Mouse (Mus musculus): Measurements from ENCODE around the gene Gjc2. TPM values are rescaled to one million over a fixed set of nuclear protein-coding genes. Genes with fewer than 3 reads are reported as not detected.
A peak's percentile ranks its signal among the peaks of the same experiment; 100 is the strongest.

Gjc2 gene
- 0.13 TPM for polyA plus RNA-seq (2021)

DNA sequence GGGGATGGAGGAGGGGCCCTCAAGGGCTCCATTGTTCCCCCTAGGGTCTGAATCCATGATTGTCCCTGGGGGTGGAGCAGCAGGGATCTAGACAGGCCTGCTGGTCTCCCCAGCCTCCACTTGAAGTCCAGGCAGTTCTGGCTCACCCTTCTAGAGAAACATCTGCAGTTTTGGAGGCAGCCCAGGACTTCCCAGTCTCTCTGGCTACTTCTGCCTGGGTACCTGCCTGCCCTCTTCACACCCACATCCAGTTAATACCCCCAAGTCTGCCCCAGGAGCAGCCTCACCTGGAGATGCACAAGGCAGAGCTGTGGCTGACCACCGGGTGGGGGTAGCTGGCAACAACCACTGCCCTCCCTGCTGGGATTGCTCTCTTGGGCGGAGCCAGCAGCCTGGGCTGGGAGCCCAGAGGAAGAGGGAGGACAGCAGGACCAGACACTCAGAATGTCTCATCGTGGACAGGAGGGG is at the start of gene Gjc2:
Gene Gjc2, minus strand, starts transcription at position 350 of the 468 bp plus-strand sequence.
- TF ChIP-seq CTCF (IDR thresholded peaks at IDR 0.05): no peak
- in situ Hi-C loops (cut with MboI; ENCODE audit: low pct_unique_long_range_greater_than_20kb): loop anchor here (5.0 kb wide), 1 partner anchor 81 kb away; no protein-coding TSS in a partner anchor
- ChIA-PET CTCF (interaction anchor here (0.9 to 1.9 kb wide), 5 partner anchors 9 to 31 kb away, joined by 3 to 8 read pairs (median 5); partner anchors contain the start of gene Iba57), POLR2A (interaction anchor here (1.3 kb wide), 1 partner anchor 9 kb away, joined by 3 read pairs; no protein-coding TSS in a partner anchor)
- peaks cover under 1% of the 10 kb centered on the region for H3K27me3 ChIP-seq
- DNase-seq (ENCODE audit: low read depth, low spot score) (no peak), ATAC-seq (no peak)

DNA sequence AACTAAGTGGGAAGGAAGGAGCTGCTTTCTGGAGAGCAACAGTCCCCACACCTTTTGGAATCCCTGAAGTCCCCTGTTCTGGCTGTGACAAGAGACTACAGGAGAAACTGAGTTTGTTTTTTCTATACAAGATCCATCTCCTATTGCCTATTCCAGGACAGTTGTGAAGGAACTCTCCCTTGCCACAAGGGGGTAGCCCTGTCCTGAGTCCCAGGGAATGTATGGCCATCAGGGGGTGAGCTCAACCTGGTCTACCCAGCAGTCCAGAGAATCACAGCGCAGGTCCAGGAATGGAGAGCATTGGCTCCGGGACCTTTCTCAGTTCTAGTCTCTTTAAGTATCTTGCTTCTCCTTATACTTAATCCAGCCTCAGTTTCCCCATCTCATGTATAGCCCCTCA is 49.8 kb upstream of the Gjc2 start:
- DNase-seq (ENCODE audit: low read depth, low spot score) (no peak), ATAC-seq (no peak)
- in situ Hi-C loops (cut with MboI; ENCODE audit: low pct_unique_long_range_greater_than_20kb): loop anchor here (5.0 kb wide), 1 partner anchor 65 kb away; no protein-coding TSS in a partner anchor
- ChIA-PET CTCF (interaction anchor here (1.6 to 2.3 kb wide), 2 partner anchors 8 to 65 kb away, joined by 5 to 10 read pairs; no protein-coding TSS in a partner anchor), POLR2A (no interaction called here)
- TF ChIP-seq CTCF (IDR thresholded peaks at IDR 0.05): peak; percentile 45
- H3K27me3 ChIP-seq: no peaks in the 10 kb centered on the region

DNA sequence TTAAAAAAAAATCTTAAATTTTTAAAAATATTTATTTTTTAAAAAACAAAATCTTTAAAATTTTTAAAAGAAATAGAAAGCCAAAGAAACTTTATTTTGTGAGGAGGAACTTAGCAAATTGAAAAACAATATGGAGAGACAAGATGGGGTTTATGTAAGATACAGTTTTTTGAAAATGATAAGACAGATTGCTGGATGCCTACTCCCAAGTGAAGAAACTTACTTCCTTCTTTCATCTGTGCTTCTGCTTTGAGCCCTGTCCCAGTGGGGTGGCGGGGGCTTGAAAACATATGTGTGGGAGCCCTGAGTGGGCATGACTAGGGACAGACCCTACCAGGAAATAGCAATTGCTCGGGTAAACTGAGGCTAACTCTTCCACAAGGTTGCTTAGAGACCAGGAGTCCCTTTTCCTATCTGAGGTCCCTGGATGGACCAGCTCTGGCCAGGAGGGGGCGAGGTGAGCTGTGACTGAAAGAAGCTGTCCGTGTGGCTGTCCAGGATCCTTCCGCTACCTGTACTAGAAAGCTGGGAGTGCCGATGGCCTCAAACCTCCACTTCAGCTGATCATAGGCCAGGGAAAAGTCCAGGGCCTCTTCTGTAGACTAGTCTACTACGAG is 47.2 kb upstream of the Gjc2 start:
- DNase-seq (ENCODE audit: low read depth, low spot score) (no peak), ATAC-seq (no peak)
- CTCF ChIA-PET: interaction anchor here (1.7 kb wide), 1 partner anchor 67 kb away, joined by 9 read pairs; no protein-coding TSS in a partner anchor
- H3K27me3 ChIP-seq: no peaks in the 10 kb centered on the region
- POLR2A ChIA-PET: no interaction called here
- peak; percentile 87 for TF ChIP-seq CTCF (IDR thresholded peaks at IDR 0.05)
- in situ Hi-C loops (cut with MboI; ENCODE audit: low pct_unique_long_range_greater_than_20kb): loop anchor here (5.0 kb wide), 1 partner anchor 67 kb away; no protein-coding TSS in a partner anchor

DNA sequence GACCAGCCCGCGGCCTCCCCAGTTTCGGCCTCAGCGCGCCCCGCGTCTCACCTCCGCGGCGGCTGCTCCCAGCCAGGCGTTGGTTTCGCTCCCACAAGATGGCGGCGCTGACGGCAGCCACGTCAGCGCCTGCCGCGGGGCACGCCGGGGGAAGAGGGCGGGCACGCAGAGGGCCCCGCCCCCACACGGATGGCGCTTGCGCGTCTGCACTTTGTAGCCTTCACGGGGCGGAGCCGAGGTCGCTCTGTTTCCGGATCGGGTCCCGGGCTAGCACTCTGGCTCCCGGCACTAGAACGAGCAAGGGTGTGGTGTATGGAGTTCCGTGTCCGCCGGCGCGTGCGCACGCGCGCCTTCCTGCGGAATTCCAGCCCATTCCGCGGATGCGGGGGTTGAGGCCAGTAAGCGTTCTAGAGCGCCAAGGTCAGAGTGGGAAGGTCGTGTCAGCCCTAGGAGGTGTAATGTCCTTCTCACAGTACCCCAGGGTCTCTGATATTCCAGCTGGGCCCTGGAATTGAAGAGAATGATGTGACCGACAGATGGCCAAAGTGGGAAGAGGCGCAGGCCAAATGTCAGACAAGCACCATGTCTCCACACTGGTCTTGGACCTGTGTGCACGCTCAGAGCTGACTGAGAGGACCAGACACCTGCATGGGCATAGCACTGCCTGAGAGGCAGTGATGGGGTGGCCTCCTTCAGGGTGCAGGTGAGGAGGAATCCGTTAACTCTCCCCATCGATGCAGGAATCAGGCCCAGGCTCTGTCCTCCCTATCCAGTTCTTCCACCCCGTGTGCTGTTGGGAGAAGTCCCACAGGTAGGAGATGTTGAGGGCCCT is 45.3 kb upstream of the Gjc2 start, which contains the start of gene Arf1:
Gene Arf1, minus strand, starts transcription at position 149 of the 832 bp plus-strand sequence.
- in situ Hi-C loops (cut with MboI; ENCODE audit: low pct_unique_long_range_greater_than_20kb): loop anchor here (5.0 kb wide), 1 partner anchor 244 kb away; the partner anchor contains the start of gene Zfp867
- peak; percentile 76 for ATAC-seq
- TF ChIP-seq CTCF (IDR thresholded peaks at IDR 0.05): no peak
- CTCF ChIA-PET: no interaction called here
- H3K27me3 ChIP-seq: no peaks in the 10 kb centered on the region
- peak; percentile 86 for DNase-seq (ENCODE audit: low read depth, low spot score)
- POLR2A ChIA-PET: interaction anchor here (0.6 to 1.9 kb wide), 3 partner anchors 9 to 270 kb away, joined by 3 to 6 read pairs (median 3); no protein-coding TSS in a partner anchor

DNA sequence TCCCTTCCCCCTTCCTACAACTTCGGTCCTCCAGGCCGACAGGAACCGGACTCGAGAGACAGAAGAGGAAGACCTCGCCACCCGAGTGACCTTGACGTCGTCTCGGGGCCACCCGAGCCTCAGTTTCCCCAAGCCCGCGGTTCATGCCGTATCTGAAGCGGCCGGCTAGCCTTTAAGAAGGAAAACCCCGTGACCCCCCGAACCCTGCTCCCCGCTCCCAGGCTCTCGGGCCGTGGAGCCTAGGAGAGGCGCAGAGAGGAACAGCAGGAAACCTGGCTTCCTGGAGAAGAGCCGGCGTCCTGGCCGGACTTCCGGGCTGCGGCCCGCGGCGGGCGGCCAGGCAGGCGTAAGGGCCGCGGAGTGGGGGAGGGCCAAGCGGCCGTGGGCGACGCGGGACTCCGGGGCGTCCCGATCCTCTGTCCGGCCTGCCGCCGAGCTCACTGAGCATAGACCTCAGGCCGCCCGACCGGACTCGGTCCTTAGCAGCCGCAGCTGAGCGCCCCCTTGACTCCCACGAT is 44.6 kb upstream of the Gjc2 start:
- no peak for TF ChIP-seq CTCF (IDR thresholded peaks at IDR 0.05)
- DNase-seq (ENCODE audit: low read depth, low spot score) (no peak), ATAC-seq (peak; percentile 13)
- in situ Hi-C loops (cut with MboI; ENCODE audit: low pct_unique_long_range_greater_than_20kb): loop anchor here (5.0 kb wide), 1 partner anchor 245 kb away; the partner anchor contains the start of gene Zfp867
- POLR2A ChIA-PET: interaction anchor here (0.6 to 1.9 kb wide), 3 partner anchors 9 to 271 kb away, joined by 3 to 6 read pairs (median 5); no protein-coding TSS in a partner anchor
- no peaks in the 10 kb centered on the region for H3K27me3 ChIP-seq
- CTCF ChIA-PET: no interaction called here

DNA sequence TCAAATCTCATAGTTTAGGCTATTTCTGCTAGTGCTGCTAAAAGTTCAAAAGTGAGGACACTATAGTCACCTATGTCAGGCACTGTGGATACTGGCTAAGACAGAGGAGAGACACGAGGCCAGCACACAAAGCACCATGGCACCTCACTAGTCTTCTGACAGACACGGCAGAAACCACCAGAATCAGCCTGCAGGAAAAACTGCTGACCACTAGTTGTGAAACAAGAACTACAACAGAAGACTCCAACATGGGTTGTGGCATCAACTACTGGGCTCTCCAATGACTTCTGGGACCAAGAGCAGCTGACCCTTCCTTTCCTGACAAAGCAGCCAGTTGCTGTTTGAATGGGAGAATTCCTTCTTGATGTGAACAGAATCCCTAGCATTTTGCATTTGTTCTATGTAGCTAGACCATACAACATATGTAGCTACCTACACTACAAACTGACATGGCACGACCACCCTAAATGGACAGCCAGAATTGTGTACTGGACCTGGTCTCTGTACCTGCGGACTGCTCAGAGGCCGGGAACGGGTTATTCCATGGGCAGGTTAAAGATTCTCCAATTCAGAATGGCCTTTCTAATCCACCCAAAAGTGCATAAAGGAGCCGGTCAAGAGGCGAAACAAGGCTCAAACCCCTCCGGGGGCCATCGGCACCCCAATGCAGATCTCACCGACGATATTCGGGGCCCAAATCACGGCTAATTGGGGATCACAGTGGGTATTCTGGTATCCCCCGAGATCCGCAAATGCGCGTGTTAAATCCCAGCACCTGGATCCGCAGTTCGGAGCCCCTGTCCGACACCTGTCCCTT is 44.0 kb upstream of the Gjc2 start:
- CTCF ChIA-PET: no interaction called here
- in situ Hi-C loops (cut with MboI; ENCODE audit: low pct_unique_long_range_greater_than_20kb): loop anchor here (5.0 kb wide), 1 partner anchor 245 kb away; the partner anchor contains the start of gene Zfp867
- no peak for TF ChIP-seq CTCF (IDR thresholded peaks at IDR 0.05)
- ATAC-seq (no peak), DNase-seq (ENCODE audit: low read depth, low spot score) (no peak)
- no peaks in the 10 kb centered on the region for H3K27me3 ChIP-seq
- POLR2A ChIA-PET: interaction anchor here (0.6 to 0.8 kb wide), 4 partner anchors 20 to 272 kb away, joined by 3 to 5 read pairs (median 4); no protein-coding TSS in a partner anchor

DNA sequence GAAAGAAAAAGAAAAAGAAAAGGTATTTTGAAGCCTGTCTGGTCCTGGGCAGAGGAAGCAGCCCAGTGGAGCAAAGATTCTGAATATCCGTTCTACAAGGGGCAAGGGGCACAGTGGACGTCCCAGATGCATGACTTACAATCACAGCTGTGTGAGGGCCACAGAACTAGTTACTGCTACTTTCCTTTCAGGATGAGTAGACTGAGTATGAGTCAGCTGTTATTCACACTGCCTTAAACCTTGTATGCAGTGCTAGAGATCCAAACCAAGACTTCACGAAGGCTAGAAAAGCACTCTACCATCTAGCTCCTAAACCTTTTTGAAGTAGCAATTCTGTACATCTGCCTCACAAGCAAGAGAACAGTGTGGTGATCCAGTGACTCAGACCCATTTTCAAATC is 43.2 kb upstream of the Gjc2 start:
- in situ Hi-C loops (cut with MboI; ENCODE audit: low pct_unique_long_range_greater_than_20kb): loop anchor here (5.0 kb wide), 1 partner anchor 246 kb away; the partner anchor contains the start of gene Zfp867
- TF ChIP-seq CTCF (IDR thresholded peaks at IDR 0.05): no peak

DNA sequence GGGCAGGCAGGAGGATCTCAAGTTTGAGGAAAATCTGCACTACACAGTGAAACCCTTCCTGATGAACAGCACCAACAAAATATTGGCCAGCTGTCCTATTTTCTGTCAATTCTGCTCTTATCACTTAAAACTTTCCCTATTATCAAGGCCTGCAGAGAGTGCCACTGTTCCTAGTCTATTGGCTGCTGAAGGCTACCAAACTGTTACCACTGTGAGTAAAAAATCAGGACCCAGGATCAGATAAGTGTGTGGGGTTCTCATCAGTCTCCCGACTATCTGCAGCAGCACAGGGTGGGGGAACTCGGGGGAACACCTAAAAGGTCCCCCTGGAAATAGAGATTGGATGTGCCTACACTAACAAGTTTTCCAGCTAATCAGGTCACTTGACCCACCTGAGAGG is 42.2 kb upstream of the Gjc2 start:
- ATAC-seq: no peak
- POLR2A ChIA-PET: interaction anchor here (1.0 kb wide), 1 partner anchor 25 kb away, joined by 3 read pairs; no protein-coding TSS in a partner anchor
- no peak for DNase-seq (ENCODE audit: low read depth, low spot score)
- no peak for TF ChIP-seq CTCF (IDR thresholded peaks at IDR 0.05)
- in situ Hi-C loops (cut with MboI; ENCODE audit: low pct_unique_long_range_greater_than_20kb): loop anchor here (5.0 kb wide), 1 partner anchor 247 kb away; the partner anchor contains the start of gene Zfp867
- H3K27me3 ChIP-seq: no peaks in the 10 kb centered on the region
- CTCF ChIA-PET: no interaction called here

More for the DNA sequence above, 43.2 kb upstream of the Gjc2 start:
- ChIA-PET CTCF (interaction anchor here (0.8 kb wide), 1 partner anchor 63 kb away, joined by 3 read pairs; no protein-coding TSS in a partner anchor), POLR2A (interaction anchor here (0.7 to 0.8 kb wide), 3 partner anchors 19 to 1124 kb away, joined by 3 to 4 read pairs (median 4); no protein-coding TSS in a partner anchor)
- no peaks in the 10 kb centered on the region for H3K27me3 ChIP-seq
- DNase-seq (ENCODE audit: low read depth, low spot score): no peak
- no peak for ATAC-seq

DNA sequence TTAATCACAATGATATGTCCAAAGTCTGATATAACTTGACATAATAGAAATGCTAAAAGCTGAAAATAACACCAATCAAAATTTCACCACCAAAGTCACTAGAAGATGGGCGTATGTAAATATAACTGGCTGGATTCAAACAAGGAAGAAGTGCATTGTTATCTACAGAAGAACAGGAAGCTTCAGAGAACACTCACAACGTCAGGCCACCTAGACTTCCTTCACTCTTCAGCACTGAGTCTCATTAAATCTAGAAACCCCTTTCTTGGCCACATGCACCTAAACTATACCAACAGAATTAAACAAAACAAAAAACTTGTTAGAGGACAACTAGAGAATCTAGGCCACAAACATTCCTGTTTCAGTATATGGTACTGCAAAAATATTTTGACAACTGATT is 41.5 kb upstream of the Gjc2 start:
- DNase-seq (ENCODE audit: low read depth, low spot score) (no peak), ATAC-seq (no peak)
- in situ Hi-C loops (cut with MboI; ENCODE audit: low pct_unique_long_range_greater_than_20kb): no loop called here
- no peaks in the 10 kb centered on the region for H3K27me3 ChIP-seq
- TF ChIP-seq CTCF (IDR thresholded peaks at IDR 0.05): no peak
- ChIA-PET CTCF (no interaction called here), POLR2A (no interaction called here)

Measured in Patski (cell line).